Mouse (Mus musculus) heart, postnatal 36 days (tissue): ENCODE data around the gene Arhgap6. TPM values are rescaled to one million over a fixed set of nuclear protein-coding genes. Genes with fewer than 3 reads are reported as not detected.
"Not testable (repeated sequence)": the region's sequence is repeated elsewhere in the genome, so short reads cannot be mapped to it uniquely, and the experiment has no call there.

Experiments used
- DNase-seq, 2 experiments: peaks; one replicate each; pipeline ENCODE4 v3.0.0; 2021 to 2022
- intact Hi-C: fragments of 180-260 bp; cut with DNase I; formaldehyde crosslinking; loops from one replicate; pipeline ENCODE4 v1.15.1; 2025
- total RNA-seq, 2 experiments: library from RNA; stranded (reverse); gene quantifications; 2 replicates each; pipeline ENCODE4 v1.2.3; 2021

Gene Arhgap6
- total RNA-seq, 2 experiments from 2014 or later: 3.2 to 3.3 TPM

DNA sequence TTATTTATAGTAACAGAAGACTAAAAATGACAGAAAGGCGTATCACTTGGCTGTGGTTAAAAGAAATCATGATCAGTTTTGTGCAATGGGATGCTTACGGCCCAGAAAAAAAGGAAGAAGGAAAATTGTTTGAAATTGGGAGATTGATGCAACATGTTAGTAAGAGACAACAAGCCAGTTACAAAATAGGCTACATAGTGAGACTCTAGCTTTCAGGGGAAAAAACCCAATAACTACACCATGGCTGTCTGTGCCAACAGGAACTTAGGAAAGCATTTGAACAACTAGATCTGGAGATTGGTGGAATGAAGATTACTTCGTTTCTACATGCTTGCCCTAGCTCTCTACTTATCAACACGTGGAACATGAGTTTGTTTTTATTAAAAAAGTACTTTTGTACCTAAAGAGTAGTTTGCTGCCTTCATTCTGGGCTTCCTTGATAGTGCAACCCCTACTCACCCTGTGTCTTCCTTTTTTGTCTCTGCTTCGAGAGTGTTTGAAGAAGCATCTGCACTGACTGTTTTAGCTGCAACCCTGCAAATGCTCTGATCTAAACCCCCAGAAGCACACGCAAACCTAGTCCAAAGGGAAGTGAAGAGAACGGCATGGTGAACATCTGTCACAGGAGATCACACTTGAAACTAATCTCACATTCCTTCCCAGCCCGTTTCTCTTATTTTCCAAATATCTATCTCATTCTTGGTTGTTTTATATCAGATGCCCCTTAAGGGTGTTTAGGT, 468.7 kb downstream of the Arhgap6 start:
- DNase-seq: no peak
- intact Hi-C loops: no loop called here

DNA sequence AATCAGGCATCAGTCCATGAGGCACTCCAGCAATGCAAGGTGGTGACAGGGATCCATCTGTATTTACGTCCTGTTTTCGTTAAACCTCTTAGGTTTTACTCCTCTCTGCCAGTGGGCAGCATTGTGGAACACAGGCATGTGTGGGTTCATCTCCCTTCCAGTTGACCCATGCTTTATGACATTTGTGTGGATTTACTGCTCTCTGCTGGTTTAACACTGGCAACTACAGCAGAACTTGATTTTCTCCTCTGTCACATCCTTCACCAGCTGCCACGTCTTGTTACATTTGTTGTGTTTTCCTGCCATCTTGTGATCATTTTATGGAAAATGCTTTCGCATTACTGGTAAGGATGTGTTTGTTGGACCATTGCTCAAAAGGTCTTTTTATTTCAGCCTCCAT, 504.7 kb downstream of the Arhgap6 start:
- no peak for DNase-seq
- intact Hi-C loops: no loop called here

DNA sequence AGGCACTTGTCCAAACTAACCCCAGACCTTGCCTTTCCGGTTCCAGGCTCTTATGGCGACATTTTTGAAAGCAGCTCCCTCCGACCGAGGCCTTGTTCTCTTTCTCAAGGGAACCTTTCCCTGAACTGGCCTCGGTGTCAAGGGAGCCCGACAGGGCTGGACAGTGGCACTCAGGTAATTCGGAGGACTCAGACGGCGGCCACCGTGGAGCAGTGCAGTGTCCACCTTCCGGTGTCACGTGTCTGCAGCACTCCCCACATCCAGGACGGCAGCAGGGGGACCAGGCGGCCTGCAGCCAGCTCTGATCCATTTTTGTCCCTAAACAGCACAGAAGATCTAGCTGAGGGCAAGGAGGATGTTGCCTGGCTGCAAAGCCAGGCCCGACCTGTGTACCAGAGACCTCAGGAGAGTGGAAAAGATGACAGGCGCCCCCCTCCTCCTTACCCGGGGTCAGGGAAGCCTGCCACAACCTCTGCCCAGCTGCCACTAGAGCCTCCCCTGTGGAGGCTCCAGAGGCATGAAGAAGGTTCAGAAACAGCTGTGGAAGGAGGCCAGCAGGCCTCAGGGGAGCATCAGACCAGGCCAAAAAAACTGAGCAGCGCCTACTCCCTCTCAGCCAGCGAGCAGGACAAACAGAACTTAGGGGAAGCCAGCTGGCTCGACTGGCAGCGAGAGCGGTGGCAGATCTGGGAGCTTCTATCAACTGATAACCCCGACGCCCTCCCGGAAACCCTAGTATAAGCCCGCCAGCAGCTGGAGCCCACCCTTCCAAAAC, 507.6 kb downstream of the Arhgap6 start:
- intact Hi-C loops: loop anchor here (5.0 kb wide), 1 partner anchor 265 kb away; no protein-coding TSS in a partner anchor
- DNase-seq: peak; percentile 42 to 62

DNA sequence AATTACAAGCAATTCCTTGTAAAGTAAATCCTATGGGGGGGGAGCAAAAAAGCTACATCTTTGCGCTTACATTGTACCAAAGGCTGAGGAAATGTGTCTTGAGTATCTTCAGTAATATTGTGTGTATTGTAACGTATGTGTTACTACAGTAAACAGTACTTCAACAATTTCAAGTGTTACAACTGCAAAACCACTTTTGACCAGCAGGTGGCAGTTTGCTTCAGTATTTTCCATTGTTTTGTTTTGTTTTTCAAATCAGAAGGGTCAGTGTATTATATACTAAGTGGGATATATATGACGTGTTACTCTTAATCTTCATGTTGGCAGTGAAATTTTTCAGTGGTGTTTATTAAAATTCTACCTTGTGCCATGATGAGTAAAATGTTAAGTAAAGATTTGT, 509.0 kb downstream of the Arhgap6 start:
- intact Hi-C loops: loop anchor here (5.0 kb wide), 1 partner anchor 267 kb away; no protein-coding TSS in a partner anchor
- peak; percentile 18 to 40 for DNase-seq

DNA sequence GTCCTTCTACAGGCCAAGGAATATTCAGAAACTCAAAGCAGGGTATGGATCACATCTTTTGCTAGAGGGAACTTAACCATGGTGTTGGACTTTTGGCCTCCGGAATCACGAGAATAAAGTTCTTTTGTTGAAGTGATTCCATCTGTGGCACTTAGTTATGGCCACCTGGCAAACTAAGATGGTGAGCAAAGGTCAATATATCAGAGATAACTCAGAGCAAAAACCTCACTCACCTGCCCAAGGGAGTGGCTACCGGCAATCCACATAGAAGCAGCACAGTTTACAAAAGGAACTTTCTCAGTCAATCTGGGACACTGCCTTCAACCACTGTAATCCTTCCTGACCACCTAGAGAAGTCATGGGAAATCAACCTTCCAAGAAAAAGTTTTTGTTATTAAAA, 513.7 kb downstream of the Arhgap6 start:
- no peak for DNase-seq
- intact Hi-C loops: no loop called here

DNA sequence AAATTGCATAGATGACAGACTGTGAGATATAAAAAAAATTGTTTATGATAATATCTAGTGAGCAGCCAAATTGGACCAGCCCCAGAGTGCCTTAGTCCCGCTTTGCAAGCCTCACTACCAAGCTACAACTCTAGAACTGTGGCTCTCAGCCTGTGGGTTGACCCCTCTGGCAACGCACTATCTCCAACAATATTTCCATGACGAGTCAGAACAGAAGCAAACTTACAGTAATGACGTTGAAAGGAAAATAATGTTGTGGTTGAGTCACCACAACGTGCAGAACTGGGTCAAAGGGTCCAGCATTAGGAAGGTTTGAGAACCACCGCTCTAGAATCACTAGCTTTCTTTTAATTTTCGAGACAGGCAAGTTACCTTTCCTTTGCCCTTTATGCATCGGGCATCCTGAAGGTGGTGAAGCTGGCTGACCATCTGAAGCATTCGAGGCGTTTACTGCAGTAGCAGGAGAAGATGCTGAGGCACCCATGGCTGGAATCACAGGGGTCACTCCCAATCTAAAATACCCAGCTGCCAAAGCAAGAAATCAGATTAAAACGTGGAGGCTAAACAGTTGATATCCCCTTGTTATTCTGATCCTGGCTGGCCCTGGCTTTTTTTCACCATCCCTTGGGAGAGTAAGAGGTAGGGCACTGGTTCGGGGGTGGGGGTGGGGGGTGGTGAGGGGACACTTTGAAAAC, 524.3 kb downstream of the Arhgap6 start:
- intact Hi-C loops: no loop called here
- no peak for DNase-seq

DNA sequence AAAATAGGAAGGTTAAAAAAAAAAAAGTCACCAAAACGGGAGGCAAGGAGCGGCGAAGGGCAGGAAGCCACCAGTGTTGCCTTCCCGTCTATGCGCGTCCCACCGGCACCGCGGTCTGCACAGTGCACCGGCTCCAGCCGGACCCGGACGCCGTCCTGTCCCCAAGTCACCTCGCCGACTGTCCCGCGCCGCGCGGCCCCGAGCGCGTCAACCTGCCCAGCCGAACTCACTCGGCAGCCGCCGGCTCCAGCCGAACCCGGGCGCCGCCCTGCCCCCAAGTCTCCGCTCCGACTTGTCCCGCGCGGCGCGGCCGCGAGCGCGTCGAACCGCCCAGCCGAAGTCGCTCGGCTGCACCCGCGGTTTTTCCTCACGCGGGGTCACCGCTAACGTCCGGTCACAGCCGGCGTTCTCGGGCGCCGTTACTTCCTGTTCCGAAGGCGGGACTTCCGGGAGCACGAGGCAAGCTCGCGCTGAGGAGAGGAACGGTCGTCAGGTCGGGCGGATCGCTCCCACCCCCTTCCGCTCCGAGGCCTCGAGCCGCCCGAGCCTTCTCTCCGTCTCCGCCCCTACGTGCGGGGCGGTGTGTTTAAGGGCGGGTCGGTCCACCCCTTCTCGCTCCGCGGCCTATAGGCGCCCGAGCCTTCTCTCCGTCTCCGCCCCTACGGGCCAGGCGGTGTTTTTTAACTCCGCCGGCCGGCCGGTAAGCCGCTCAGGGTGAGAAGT, 525.2 kb downstream of the Arhgap6 start, which contains the start of gene Hccs:
Gene Hccs (minus strand): TSS at position 428 of the 723 bp plus-strand sequence.
- intact Hi-C loops: loop anchor here (5.0 kb wide), 1 partner anchor 648 kb away; the partner anchor contains the start of gene Msl3
- DNase-seq: peak; percentile 85 to 88

DNA sequence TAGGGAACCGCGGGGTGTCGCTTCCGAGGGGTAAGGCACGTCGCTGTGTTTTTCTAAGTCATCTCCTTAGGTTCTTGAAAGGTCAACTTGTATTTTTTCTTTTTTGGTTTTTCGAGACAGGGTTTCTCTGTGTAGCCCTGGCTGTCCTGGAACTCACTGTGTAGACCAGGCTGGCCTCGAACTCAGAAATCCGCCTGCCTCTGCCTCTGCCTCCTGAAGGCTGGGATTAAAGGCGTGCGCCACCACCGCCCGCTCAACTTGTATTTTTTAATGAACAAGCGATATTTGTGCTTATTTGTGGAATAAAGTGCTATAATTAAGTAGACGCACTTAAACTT, 525.7 kb downstream of the Arhgap6 start:
- intact Hi-C loops: loop anchor here (5.0 kb wide), 1 partner anchor 648 kb away; the partner anchor contains the start of gene Msl3
- not testable (repeated sequence) for DNase-seq

DNA sequence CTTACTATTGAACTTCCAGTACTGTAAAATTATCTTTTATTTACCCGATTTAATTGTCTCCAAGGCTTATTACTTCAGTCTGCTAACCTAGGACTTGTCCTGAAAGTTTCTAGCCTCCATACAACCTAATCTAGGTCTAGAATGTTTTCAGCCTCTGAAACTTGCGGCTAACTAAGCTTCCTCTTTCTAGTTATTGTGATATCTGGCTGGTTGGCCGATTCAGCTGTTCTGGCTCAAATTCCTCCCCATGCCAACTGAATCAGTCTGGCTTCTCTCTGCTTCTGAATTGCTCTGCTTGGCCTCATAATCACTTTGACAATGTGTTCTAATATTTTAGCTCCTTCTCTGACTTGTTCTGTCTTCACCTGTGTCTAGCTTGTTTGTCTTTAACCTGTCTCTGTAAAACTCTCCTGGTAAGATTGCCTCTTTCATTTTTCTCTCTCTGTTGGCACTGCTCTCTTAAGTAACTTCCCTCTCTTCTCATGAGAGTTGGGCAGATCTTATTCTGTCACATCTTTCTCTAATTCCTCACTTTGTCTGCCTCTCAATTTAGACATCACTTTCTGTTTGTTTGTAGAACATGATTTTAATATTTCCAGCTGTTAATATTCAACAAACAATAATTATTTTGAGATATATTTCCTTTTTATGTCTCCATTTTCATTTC, 531.2 kb downstream of the Arhgap6 start:
- intact Hi-C loops: no loop called here
- DNase-seq: no peak

DNA sequence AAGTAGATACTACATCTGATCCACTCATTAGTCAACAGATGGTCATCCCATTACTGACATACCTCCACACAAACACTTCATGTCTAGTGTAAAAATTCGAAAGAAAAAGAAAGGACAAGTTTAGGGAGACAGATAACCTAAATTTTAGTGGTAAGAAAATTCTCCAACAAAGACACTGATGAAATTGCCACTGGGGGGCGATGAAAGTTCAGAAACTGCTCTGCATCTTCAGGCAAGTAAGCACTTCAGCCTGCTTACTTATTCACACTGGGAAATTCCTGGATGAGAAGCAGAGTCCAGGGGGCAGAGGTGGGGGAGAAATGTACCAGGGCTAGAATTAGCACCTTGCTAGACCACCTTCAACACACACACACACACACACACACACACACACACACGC, 537.4 kb downstream of the Arhgap6 start:
- peak; percentile 10 to 20 for DNase-seq
- intact Hi-C loops: loop anchor here (5.0 kb wide), 1 partner anchor 465 kb away; no protein-coding TSS in a partner anchor

DNA sequence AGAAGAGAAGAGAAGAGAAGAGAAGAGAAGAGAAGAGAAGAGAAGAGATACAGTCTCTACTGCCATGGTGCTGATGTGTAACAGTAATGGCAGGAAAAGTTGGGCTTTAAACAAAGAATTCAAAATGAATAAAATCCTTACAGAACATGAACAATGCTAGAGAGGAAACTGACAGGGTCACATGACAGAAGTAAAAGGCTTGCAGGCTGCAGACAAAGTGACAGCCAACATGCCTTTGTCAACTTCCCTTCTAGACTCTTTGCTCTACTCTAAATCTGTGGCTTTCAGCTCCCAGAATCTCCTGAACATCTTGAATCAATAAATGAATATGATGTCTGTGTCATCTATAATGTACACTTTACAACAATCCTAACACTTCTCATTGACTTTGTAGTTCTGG, 542.7 kb downstream of the Arhgap6 start:
- DNase-seq: no peak
- intact Hi-C loops: no loop called here

DNA sequence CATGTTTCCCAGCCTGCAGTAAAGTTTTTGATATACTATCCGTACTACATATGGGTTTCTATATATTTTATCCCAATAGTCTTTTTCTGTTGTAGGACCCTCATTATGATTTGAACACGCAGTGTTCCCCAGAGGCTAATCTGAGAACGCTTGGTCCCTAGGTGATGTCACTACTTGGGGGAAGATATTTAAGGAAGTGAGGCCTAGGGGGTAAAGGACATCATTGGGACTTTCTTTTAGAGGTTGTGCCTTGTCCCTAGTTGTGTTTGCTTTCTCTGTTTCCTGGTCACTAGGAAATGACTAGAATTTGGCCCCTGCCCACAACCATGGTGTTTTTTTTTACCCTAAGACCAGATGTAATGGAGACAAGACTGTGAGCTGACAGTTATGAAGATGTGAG, 543.3 kb downstream of the Arhgap6 start:
- no peak for DNase-seq
- intact Hi-C loops: no loop called here

Other genes starting within 250 kb of the Arhgap6 start
- gene Frmpd4, start 217.9 kb upstream of the Arhgap6 start, total RNA-seq: not detected
- 10 to 100 TPM; 49.9 to 51.5 TPM for gene Msl3, start 121.2 kb upstream of the Arhgap6 start, total RNA-seq